Mouse (Mus musculus) embryo, embryonic 10.5 days (tissue): ENCODE data around the gene Gtf2ird2.

ENCODE experiments used
- DNase-seq: peaks from one replicate; pipeline ENCODE4 v3.0.0-alpha.2; 2015; ENCODE audit warnings: low spot score

The Gtf2ird2 gene

DNA sequence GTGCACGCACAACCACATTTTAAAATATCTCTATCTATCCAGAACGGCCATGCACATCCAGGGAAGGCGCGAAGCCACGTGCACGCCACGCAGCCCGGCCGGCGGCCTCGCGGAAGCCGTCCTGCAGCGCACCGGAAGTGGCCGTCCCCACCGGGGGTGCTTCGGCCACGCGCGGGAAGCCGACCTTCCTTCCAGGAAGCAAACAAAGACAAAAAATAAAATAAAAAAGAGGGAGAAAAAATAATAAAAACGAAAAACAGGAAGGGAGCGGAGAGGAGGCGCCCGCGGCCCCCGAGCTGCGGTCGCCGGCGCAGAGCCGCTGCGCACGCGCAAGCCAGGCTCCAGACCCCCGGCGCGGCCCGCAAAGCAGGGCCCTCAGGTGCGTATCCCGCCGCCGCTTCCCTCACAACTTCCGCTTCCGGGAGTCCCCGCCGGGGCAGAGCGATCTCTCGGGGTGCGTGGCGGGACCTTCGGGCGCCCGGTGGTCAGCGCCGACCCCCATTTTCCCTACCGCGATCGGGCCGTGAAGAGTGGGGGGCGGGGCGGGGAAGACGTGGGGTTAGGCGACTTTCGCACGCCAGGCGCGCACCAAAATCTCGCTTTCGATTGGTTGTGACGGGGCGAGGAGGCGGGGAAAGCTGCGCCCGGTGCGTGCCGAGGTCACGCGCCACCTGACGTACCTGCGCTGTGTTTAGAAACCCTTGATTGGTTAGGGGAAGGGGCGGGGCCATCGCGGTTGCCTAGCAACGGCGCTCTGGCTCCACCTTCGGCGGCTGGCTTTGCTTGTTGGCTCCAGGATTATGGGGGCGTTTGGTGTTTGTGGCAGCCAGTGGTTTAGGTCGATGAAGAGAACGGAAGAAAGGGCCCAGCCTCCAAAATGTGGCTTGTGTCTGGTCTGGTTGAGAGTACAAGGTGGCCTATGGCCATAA, at the start of gene Gtf2ird2:
TSS of gene Gtf2ird2 (plus strand) at position 140 of the 929 bp plus-strand sequence.
- DNase-seq: peak; percentile 99

DNA sequence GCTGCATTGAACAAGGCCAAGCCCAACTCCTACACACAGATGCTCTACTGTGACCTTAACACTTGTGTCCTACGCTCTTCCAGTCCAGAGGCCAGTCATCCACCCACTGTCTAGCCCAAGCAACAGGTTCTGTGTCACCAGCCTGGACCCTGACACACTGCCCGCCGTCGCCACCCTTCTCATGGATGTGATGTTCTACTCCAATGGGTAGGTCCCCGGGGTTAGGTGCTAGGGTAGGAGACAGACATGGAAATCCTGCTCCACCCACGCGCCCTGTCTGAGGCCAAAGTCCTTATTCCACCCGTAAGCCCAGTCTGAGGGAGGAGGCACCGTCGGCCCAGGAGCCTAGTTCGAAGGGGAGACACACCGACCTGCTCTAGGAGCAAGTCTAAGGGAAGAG, 47.8 kb upstream of the Gtf2ird2 start:
- DNase-seq: no peak

DNA sequence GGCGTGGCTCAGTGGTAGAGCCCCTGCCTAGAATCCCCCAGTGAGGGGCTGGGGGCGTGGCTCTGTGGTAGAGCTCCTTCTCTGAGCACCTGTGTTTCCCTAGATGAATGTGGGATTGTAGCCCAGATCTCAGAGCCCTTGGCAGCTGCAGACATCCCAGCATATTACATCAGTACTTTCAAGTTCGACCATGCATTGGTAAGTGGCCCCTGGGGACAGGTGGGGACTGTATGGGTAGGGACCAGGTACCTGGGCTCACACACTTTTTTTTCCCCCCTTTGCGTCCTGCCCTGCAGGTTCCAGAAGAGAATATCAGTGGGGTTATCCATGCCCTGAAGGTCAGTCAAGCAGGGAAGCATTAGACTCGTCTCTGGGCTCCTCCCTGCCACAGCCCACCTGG, 45.9 kb upstream of the Gtf2ird2 start:
- DNase-seq: no peak

DNA sequence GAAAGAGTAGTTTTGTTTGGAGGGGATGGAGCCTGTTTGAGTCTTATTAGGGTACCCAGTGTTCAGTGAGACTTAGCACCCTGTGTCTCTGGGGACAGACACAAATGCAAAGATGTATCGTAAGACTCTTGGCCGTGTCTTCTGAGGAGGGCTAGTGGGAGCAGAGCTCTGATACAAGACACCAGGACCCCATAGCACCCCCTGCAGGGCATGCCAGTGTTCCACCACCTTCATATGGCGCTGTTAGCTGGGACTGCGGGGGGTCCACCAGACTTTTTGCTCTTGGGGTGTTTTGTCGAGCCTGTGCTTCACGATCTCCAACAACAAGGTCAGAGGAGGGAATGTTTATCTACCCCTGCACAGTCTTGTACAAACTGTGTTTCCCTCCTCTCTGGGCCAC, 44.4 kb upstream of the Gtf2ird2 start:
- DNase-seq: no peak

DNA sequence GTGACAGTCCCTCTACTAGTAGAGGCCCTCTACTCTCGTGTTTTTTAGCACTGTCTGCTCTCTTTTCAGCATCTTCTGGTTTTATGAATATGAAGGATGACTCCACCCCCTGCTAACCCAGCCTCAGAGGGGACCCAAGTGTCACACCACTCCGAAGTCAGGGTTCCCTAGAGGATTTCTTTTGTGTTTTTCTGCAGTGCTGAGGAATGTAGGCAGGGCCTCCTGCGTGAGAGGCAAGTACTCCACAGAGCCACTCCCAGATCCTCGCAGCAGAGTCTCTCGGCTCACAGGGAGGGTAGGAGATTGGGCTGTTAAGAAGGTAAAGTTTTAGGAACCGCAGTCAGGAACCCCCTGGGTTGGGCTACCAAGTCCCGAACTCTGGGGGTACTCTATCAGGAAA, 42.6 kb upstream of the Gtf2ird2 start:
- no peak for DNase-seq

DNA sequence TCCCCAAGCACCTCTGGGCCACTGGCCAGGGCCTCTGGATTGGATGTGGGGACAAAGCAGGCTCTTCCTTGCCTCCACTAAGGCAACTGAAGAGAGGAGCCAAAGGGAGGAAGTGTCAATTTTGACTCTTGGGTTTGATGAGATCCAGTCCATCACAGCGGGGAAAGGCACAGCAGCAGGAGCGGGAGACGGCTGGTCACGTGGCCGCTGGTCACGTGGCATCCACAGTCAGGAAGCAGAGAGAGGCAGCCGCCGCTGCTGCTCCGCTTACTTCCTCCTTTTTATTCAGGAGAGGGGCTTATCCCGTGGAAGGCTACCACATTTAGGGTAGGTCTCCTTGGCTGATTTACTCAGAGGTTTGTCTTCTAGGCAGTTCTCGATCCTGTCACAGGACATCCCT, 41.4 kb upstream of the Gtf2ird2 start:
- no peak for DNase-seq

DNA sequence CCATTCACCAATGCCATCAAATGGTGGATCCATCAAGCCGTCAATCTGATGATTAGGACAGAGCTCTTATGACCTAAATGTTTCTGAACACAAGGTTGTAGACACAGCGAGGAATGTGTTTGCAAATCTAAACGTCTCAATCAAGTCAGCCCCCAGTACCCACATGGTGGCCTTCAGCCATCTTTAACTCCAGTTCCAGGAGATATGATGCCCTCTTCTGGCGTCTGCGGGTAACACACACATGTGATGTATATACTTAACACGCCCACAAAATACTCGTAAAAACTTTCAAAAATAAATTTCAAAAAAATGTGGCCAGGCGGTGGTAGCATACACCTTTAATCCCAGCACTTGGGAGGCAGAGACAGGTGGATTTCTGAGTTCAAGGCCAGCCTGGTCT, 38.8 kb upstream of the Gtf2ird2 start:
- no peak for DNase-seq

DNA sequence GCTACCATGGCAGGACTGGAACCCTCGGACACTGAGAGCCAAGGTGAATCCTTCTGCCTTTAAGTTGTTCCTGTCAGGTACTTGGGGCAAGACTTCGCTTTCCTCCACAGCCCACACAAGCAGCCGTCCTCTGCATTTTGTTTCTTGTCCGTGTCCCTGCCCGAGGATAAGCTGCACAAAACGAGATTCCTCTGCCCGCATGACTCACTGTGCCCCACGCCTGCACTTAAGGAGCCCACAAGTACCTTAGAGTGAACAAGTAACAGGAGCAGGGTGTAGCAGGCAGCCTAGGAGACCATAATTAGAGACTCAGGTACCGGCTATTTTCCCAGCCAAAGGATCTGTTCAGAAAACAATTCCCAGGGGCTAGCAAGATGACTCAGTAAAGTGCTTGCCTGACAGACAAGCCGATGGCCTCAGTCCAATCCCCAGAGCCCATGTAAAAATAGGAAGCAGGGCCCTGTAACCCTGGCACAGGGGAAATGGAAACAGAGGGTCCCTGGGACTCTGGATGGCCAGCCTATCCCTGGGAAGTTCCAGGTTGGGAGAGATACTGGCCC, 36.5 kb upstream of the Gtf2ird2 start:
- DNase-seq: no peak

DNA sequence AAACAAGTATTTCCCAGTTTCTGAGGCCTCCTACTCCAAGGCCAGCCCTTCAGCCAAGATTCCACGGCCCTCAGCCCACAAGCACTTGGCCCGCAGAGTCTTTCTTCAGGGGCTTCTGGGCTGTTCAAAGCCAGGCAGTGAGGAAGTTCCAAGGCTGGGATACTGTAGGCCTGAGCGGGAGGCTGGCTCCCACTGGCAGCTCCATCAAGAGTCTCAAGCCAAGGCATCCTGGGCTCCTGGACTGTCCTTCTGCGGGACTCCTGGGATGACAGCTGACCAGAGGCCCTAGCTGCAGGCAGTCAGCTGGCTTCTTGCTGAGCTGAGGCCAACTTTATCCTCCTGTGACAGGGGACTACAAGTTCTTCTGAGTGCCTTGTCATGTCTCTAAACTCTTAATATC, 35.7 kb upstream of the Gtf2ird2 start:
- DNase-seq: no peak

DNA sequence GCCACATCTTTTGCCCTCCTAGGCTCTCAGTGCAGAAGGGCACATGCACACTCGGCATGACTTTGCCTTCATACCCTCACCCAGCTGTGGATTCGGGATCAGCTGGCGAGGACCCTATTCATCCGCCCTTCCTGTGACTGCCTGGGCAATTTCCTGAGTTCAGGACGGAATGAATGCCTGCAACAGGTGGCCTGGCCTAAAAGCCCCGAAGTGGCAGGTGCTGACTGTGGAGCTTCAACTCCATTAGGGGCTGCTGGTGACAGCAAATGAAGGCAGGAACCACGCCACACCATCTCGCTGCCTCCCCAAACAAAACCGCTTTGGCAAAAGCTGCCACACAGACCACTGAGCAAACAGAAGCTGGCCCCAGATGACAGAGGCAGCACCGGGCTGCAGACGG, 31.9 kb upstream of the Gtf2ird2 start:
- DNase-seq: no peak

DNA sequence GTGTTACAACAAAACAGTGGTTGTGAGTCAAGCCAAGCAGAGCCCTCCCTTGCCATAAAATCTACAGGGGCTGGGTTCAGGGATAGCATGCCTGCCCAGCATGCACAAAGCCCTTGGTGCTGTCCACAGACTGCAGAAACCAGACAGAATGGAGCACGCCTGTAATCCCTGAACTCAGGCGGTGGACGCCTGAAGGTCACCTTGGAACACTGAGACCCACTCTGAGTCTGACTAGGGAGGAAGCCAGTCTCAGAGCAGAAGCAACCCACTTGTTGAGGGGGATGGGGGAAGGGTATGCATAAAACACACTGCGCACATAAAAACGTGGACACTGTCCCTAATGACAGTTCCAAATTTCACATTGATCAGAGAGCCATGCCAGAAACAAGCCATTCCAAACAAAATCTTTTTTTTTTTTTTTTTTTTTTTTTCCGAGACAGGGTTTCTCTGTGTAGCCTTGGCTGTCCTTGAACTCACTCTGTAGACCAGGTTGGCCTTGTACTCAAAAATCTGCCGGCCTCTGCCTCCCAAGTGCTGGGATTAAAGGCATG, 27.8 kb upstream of the Gtf2ird2 start:
- DNase-seq: no peak

DNA sequence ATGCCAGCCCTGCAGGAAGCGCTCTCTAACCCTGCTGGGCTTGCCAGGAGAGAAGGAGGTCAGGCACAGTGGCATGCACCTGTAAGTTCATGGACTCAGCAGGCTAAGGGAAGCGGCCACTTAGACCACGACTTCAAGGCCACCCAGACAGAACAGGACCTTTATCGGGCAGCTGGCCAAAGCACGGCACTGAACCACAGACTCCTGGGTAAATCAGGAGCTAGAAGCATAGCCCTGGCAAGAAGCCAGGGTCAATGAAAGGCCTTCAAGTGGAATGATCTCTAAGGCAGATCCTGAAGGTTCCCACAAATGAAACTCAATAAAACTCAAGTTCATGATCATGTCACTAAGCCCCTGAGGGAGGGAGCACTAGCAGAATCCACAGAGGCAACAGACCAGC, 19.1 kb upstream of the Gtf2ird2 start:
- DNase-seq: no peak

DNA sequence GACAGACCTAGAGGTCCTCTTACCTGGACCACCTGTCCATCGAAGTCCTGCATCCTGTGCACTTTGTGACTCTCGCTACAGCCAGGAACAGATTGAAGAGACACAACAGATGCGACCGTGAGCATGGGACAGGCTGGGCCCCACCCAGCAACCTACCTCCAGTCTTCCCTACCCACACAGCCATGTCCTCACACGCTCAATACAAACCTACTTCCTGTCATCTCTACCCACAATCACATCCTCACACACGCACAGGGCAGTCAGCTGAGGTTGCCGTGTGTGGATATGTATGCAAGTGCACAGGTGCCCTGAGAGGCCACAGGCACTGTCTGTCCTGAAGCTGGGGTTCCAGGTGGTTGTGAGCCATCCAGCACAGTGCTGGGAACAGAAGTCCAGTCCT, 17.2 kb upstream of the Gtf2ird2 start:
- DNase-seq: no peak

DNA sequence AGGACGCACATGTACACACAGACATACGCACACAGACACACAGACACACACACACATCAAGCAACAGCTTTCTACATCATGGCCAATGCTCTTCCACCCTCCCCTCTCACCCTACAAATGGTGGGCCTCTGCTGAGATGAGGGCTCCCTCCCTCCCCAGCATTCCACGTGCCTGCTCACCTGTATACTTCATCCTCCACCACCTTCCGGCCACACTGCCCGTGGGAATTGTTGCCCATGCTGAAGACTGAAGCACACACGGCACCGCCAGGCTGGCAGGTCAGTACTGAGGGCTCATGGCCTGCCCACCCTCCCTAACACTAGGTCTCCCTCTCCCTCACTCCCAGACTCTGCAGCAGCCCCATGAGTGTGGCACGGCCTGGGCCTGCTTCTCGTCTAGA, 15.8 kb upstream of the Gtf2ird2 start:
- no peak for DNase-seq

DNA sequence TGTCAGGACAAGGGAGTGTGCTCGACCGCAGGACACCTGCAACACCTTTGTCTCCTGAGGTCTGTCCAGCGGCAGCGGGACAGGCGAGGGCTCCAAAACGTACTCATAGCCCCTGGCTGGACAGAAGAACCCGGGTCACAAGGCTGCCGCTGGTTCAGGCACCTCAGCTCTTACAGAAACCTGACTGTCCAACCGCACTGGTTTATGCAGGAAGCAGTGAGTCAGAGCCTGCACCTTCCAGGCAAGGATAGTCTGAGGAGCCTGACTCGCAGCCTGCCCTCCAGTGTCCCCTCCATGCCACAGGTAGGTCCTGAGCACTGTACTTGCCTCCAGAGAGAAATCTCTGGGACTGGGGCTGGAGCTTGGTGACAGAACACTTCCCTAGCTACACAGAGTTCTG, 14.6 kb upstream of the Gtf2ird2 start:
- no peak for DNase-seq

DNA sequence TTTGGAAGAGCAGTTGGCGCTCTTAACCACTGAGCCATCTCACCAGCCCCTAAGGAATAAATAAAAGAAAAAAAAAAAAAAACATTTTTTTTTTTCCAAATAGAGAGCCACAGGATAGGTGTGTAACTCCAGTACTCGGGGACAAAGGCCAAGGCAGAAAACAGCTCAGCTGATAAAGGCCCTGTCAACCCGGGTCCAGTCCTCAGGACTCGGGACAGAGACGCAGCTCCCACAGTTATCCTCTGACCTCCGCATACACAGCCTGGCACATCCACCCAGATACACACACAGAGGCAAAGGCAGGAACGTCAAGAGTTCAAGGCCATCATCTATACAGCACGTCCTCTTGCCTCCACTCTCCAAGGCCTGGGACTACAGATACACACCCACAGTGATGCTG, 13.7 kb upstream of the Gtf2ird2 start:
- DNase-seq: no peak

DNA sequence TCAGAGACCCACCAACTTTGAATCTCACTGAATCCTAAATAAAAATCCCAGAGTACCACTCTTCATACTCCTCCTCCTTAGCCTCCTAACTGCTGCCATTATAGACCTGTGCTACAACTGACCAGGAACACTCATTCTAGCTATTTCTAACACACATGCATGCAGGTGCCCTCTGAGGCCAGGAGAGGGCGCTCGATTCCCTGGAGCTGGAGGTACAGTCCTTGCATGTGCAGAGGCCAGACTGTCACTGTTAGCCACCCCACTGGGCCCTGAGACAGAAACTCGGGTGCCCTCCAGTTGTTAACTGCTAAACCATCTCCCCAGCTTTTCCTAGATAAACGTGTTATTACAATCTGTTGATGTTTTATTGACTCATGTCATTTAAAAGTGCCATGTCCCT, 10.6 kb upstream of the Gtf2ird2 start:
- peak; percentile 70 for DNase-seq

DNA sequence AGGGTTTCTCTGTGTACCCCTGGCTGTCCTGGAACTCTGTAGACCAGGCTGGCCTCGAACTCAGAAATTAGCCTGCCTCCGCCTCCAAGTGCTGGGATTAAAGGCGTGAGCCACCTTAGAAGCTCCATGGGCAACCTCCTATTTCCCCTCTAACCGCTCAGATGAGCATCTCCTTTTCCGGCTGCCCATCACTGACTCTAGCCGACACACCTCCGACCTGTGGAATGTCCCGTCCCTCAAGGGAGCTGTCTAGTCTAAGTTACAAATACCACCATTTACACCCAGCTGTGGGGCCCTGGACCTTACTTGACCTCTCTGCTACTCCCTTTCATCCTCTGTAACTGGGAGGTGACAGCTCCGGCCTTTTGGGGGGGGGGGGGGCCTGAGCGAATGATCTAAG, 8.1 kb upstream of the Gtf2ird2 start:
- peak; percentile 55 for DNase-seq

DNA sequence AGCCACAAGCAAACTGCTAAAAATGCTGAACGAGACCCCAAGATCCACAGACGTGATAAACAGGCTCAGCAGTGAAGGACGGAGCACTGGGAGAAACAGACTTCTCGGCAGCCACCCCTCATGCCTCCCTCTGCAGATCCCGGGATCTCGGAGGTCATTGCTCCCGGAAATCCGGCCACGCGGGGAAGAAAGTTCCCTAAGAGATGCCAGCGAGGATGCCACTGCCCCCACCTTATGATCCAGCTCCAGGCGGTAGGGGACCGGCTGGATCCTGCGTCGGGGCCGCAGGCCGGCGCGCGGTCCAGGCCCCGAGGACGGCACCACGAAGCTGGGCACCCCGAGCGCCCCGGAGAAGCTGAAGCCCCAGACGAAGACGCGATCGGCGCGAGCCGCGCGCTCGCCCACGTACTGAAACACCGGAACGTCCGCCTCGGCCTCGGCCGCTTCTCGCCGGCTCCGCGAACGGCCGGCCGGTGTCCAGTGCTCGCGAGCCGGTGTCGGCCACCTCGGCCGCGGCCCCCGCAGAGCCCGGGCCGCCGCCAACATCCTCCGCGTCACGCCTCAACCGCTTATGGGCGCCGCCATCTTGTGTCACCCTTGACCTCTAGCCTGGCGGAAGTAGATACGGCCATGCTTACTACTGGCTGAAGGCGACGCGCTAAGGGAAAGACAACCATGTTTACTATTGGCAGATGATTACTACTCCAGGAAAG, 7.5 kb upstream of the Gtf2ird2 start, which contains the start of gene Rcc1l:
TSS of gene Rcc1l (minus strand) at position 606 of the 713 bp plus-strand sequence.
- peak; percentile 94 for DNase-seq

DNA sequence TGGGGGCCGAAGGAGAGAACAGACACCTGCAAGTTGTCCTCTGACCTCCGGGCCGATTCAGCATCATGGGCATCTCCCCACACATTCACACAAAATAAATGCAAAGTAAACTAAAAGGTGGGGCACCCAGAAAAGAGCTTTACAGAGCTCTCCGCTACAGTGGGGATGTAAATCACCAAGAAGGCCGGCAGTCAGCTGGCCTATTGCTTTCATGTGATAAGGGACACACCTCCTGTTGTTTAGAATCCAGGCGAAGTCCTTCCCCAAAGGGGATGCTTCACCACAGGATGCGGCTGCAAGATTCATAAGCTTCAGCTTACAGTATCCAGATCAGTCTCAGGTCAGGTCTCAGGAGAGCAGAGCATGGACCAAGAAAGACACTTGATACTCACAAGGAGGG, 5.3 kb upstream of the Gtf2ird2 start:
- no peak for DNase-seq

DNA sequence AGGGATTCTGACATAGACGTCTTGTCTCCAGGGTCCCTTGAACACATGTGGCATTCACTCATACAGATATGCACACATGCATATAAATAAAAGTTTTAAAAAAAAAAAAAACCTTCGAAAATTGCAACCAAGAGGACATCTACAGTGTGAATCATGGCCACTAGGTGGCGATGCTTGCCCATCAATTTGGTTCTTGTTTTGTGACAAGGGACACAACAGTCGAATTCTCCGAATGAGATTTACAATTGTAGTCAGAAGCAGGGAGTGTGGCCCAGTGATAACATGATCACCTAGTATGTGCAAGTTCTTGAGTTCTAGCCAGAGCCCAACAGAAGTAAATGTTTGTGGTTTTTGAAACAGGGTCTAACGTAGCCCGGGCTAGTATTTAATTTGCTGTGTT, 3.9 kb upstream of the Gtf2ird2 start:
- DNase-seq: peak; percentile 94

DNA sequence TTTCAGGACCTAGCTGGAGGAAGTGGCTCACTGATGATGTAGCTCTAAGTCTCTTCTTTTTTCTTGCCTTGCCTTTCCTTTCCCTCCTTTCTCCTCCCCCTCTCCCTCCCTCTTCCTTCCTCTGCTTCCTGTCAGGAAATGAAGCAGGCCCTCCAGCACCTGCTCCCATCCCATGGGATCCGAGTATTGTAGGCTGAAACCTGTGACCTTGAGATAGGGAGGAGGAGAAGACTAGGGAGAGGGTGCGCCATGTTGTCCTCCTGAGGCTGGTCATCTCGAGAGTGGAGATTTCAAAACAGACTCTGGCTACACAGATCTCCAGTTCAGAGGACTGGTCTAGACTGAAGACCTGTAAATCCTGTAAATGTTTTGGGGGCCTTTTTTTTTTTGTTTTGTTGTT, 1.6 kb upstream of the Gtf2ird2 start:
- no peak for DNase-seq

DNA sequence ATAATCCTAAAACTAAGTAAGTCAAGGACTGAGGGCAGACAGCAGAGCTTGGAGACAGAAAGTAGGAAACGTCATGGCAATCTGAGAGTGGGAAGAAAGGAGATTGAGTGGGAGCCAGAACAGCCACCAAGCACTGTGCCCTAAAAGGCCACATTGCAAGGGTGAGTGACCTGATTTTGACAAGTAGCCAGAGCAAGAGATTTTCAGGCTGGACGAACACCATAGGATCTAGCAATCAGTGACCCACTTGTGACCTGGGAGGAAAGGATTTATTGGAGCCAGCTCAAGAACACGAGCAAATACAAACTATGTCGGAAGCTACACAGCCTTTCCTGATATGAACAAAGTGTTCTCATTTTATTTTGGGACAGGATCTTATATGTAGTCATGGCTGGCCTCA, 1.1 kb upstream of the Gtf2ird2 start:
- DNase-seq: peak; percentile 6
